Mouse (Mus musculus) MEL (cell line): ENCODE results near the gene Kctd13. TPM values are rescaled to one million over a fixed set of nuclear protein-coding genes. Genes with fewer than 3 reads are reported as not detected.
A peak's percentile ranks its signal among the peaks of the same experiment; 100 is the strongest.

Experiments used
- DNase-seq: peaks from one replicate; pipeline ENCODE4 v3.0.0; 2011; ENCODE audit warnings: low read depth, low spot score
- H3K27ac ChIP-seq: 2 replicates; pipeline ENCODE4 v1.5.1; 2012; ENCODE audit warnings: low read depth, mild to moderate bottlenecking, control low read depth, low read length, moderate library complexity; ENCODE audit not compliant: control insufficient read depth
- H3K27me3 ChIP-seq, 2 experiments: fragments of 150-350 bp in 1 of 2; sonication (generic) in 1 of 2; 2 replicates each; pipeline ENCODE4 v1.6.1; 2012; ENCODE audit warnings: low read length in 2 of 2, mild to moderate bottlenecking in 2 of 2, improper control_type of control experiment in 1 of 2, moderate library complexity in 1 of 2; ENCODE audit not compliant: insufficient read depth in 2 of 2, control insufficient read depth in 1 of 2
- H3K36me3 ChIP-seq, 2 experiments: 2 replicates each; pipeline ENCODE4 v1.6.1; 2012 to 2014; ENCODE audit warnings: low read length in 2 of 2, improper control_type of control experiment in 1 of 2, inconsistent platforms in 1 of 2, mild to moderate bottlenecking in 1 of 2; ENCODE audit not compliant: insufficient read depth in 2 of 2, control insufficient read depth in 1 of 2
- H3K4me1 ChIP-seq, 2 experiments: fragments of 150-350 bp in 1 of 2; sonication (generic) in 1 of 2; 2 replicates each; pipeline ENCODE4 v1.6.1; 2012; ENCODE audit warnings: low read length in 2 of 2, improper control_type of control experiment in 1 of 2, mild to moderate bottlenecking in 1 of 2; ENCODE audit not compliant: insufficient read depth in 2 of 2, control insufficient read depth in 1 of 2
- H3K4me3 ChIP-seq, 2 experiments: fragments of 150-350 bp in 1 of 2; sonication (generic) in 1 of 2; 2 replicates each; pipeline ENCODE4 v1.5.1; 2012; ENCODE audit warnings: low read depth in 2 of 2, low read length in 2 of 2, mild to moderate bottlenecking in 2 of 2, moderate library complexity in 2 of 2, control low read depth in 1 of 2, improper control_type of control experiment in 1 of 2; ENCODE audit not compliant: control insufficient read depth in 1 of 2, insufficient read depth in 1 of 2
- H3K79me2 ChIP-seq: 2 replicates; pipeline ENCODE4 v1.6.1; 2012; ENCODE audit warnings: mild to moderate bottlenecking, low read length, moderate library complexity; ENCODE audit not compliant: control insufficient read depth, poor library complexity, insufficient read depth
- H3K9ac ChIP-seq: 2 replicates; pipeline ENCODE4 v1.6.1; 2012; ENCODE audit warnings: low read depth, mild to moderate bottlenecking, control low read depth, low read length, moderate library complexity; ENCODE audit not compliant: control insufficient read depth, poor library complexity, severe bottlenecking
- H3K9me3 ChIP-seq: fragments of 150-350 bp; sonication (generic); replicated peaks from 2 replicates; pipeline ENCODE4 v1.6.1; 2012; ENCODE audit warnings: mild to moderate bottlenecking, low read length, improper control_type of control experiment, moderate library complexity; ENCODE audit not compliant: insufficient read depth
- E2F4 ChIP-seq: IDR thresholded peaks from 2 replicates; pipeline ENCODE4 v1.6.1; 2011; ENCODE audit warnings: low read depth, low read length, improper control_type of control experiment, borderline replicate concordance
- EP300 ChIP-seq, 2 experiments: IDR thresholded peaks; 2 replicates each; pipeline ENCODE4 v1.6.1; 2011; ENCODE audit warnings: improper control_type of control experiment in 2 of 2, low read length in 2 of 2, low read depth in 1 of 2, mild to moderate bottlenecking in 1 of 2
- ETS1 ChIP-seq: IDR thresholded peaks from 2 replicates; pipeline ENCODE4 v1.6.1; 2012; ENCODE audit warnings: low read depth, mild to moderate bottlenecking, inconsistent platforms, low read length, improper control_type of control experiment, moderate library complexity
- GATA1 ChIP-seq: IDR thresholded peaks from 2 replicates; pipeline ENCODE4 v1.6.1; 2011; ENCODE audit warnings: low read depth, low read length, improper control_type of control experiment
- KAT2A ChIP-seq: conservative IDR thresholded peaks from 2 replicates; pipeline ENCODE4 v1.6.1; 2012; ENCODE audit warnings: low read depth, low read length, improper control_type of control experiment, inconsistent platforms
- MAX ChIP-seq: IDR thresholded peaks from 2 replicates; pipeline ENCODE4 v1.6.1; 2011; ENCODE audit warnings: low read length, improper control_type of control experiment
- MAZ ChIP-seq: IDR thresholded peaks from 2 replicates; pipeline ENCODE4 v1.6.1; 2012; ENCODE audit warnings: low read depth, mild to moderate bottlenecking, inconsistent platforms, low read length, improper control_type of control experiment
- MXI1 ChIP-seq: IDR thresholded peaks from 2 replicates; pipeline ENCODE4 v1.6.1; 2011; ENCODE audit warnings: mild to moderate bottlenecking, low read depth, low read length, improper control_type of control experiment
- MYC ChIP-seq: IDR thresholded peaks from 2 replicates; pipeline ENCODE4 v1.6.1; 2011; ENCODE audit warnings: low read depth, mild to moderate bottlenecking, low read length, improper control_type of control experiment, moderate library complexity
- POLR2A ChIP-seq, 2 experiments: IDR thresholded peaks; 2 replicates each; pipeline ENCODE4 v1.6.1; 2011 to 2012; ENCODE audit warnings: low read length in 2 of 2, mild to moderate bottlenecking in 2 of 2, control low read depth in 1 of 2, improper control_type of control experiment in 1 of 2, low read depth in 1 of 2, moderate library complexity in 1 of 2; ENCODE audit not compliant: control insufficient read depth in 1 of 2, insufficient read depth in 1 of 2, poor library complexity in 1 of 2
- POLR2AphosphoS5 ChIP-seq: IDR thresholded peaks from 2 replicates; pipeline ENCODE4 v1.6.1; 2012; ENCODE audit warnings: low read depth, borderline replicate concordance, mild to moderate bottlenecking, inconsistent platforms, low read length, moderate library complexity, mixed read lengths
- SIN3A ChIP-seq: IDR thresholded peaks from 2 replicates; pipeline ENCODE4 v1.6.1; 2012; ENCODE audit warnings: low read length, improper control_type of control experiment, inconsistent platforms
- SMC3 ChIP-seq: IDR thresholded peaks from 2 replicates; pipeline ENCODE4 v1.6.1; 2011; ENCODE audit warnings: low read depth, low read length, improper control_type of control experiment
- TBP ChIP-seq: IDR thresholded peaks from 2 replicates; pipeline ENCODE4 v1.8.0; 2011; ENCODE audit warnings: low read depth, low read length, improper control_type of control experiment
- ZKSCAN1 ChIP-seq: IDR thresholded peaks from 2 replicates; pipeline ENCODE4 v1.6.1; 2012; ENCODE audit warnings: low read depth, mild to moderate bottlenecking, inconsistent platforms, low read length, improper control_type of control experiment, moderate library complexity
- ZNF384 ChIP-seq: IDR thresholded peaks from 2 replicates; pipeline ENCODE4 v1.6.1; 2012; ENCODE audit warnings: low read depth, mild to moderate bottlenecking, inconsistent platforms, low read length, improper control_type of control experiment
- polyA plus RNA-seq, 2 experiments: library from polyadenylated mRNA; stranded (reverse) in 1 of 2; unstranded in 1 of 2; fragments of >175 nt in 1 of 2; fragments of >200 nt in 1 of 2; gene quantifications; 2 replicates each; pipeline versions ENCODE4 v1.2.1 to v1.2.4; 2012; ENCODE audit warnings: low replicate concordance in 2 of 2, low read depth in 1 of 2; ENCODE audit not compliant: insufficient read length in 2 of 2, insufficient read depth in 1 of 2, missing spikeins in 1 of 2
- total RNA-seq: library from RNA; depleted of rRNA; stranded (reverse); fragments of 300-350 nt; gene quantifications from 2 replicates; pipeline ENCODE4 v1.2.3, GENCODE M21; 2012

Gene Kctd13
- total and polyA plus RNA-seq, 3 experiments, result 17.7 to 26.2 TPM; not detected in 1

GRCm38 (mm10) chr7:126929046-126929445 is 367 bp downstream of the Kctd13 start:
- H3K4me1 ChIP-seq, result peaks cover 17 to 27% of the 10 kb centered on the region in 2 experiments
- peak overlapping the region; percentile 79 for H3K27ac ChIP-seq
- peak; percentile 66 for DNase-seq
- H3K27me3 ChIP-seq, result no peaks in the 10 kb centered on the region
- H3K9ac ChIP-seq, result peak overlapping the region; percentile 99
- TF ChIP-seq POLR2AphosphoS5 (no peak), TBP (0 out of 2 replicates have a peak, but pooled peaks have one; percentile 37), MYC (peak; percentile 82; the same call in 1 of the 2 replicates), SIN3A (peak; percentile 31; the same call in 1 of the 2 replicates), MXI1 (peak; percentile 89), MAX (peak; percentile 67), GATA1 (no peak), MAZ (0 out of 2 replicates have a peak, but pooled peaks have one; percentile 29)
- H3K36me3 ChIP-seq, result peaks cover 0 to 20% of the 10 kb centered on the region in 2 experiments; a peak in 2 of 4 replicates
- H3K9me3 ChIP-seq, result no peaks in the 10 kb centered on the region
- peak overlapping the region; percentile 85 to 99 for H3K4me3 ChIP-seq
- peaks cover 14% of the 10 kb centered on the region for H3K79me2 ChIP-seq

GRCm38 (mm10) chr7:126932652-126933051 is 4.0 kb downstream of the Kctd13 start:
- Histone ChIP-seq H3K9me3 (no peaks in the 10 kb centered on the region), H3K4me1 (peaks cover 5 to 9% of the 10 kb centered on the region in 2 experiments), H3K27me3 (no peaks in the 10 kb centered on the region), H3K79me2 (peaks cover 14% of the 10 kb centered on the region), H3K4me3 (no peak overlapping the region), H3K27ac (no peak overlapping the region), H3K36me3 (peaks cover 5 to 18% of the 10 kb centered on the region in 2 experiments), H3K9ac (no peak overlapping the region)
- no peak for DNase-seq
- no peak for TF ChIP-seq EP300 (IDR thresholded peaks at IDR 0.05; ENCODE audit: low read depth in 1 of 2, low read length in 2 of 2)
- no peak for TF ChIP-seq MYC
- TF ChIP-seq SMC3, result no peak
- TF ChIP-seq POLR2A (IDR thresholded peaks at IDR 0.05; ENCODE audit: control insufficient read depth in 1 of 2, insufficient read depth in 1 of 2, low read depth in 1 of 2, low read length in 2 of 2, poor library complexity in 1 of 2), result no peak
- no peak for TF ChIP-seq ZNF384
- TF ChIP-seq KAT2A, result no peak
- no peak for TF ChIP-seq E2F4
- no peak for TF ChIP-seq POLR2AphosphoS5
- TF ChIP-seq ZKSCAN1, result no peak

GRCm38 (mm10) chr7:126941171-126941570 is 12.5 kb downstream of the Kctd13 start:
- H3K9me3 ChIP-seq, result no peaks in the 10 kb centered on the region
- peaks cover 0 to 14% of the 10 kb centered on the region in 2 experiments; a peak in 2 of 4 replicates for H3K36me3 ChIP-seq
- TF ChIP-seq ETS1 (0 out of 2 replicates have a peak, but pooled peaks have one; percentile 15), GATA1 (no peak)
- TF ChIP-seq, all 39 proteins: peak for 1
- H3K4me3 ChIP-seq, result no peak overlapping the region
- H3K27me3 ChIP-seq, result no peaks in the 10 kb centered on the region
- H3K27ac ChIP-seq, result no peak overlapping the region
- H3K4me1 ChIP-seq, result no peaks in the 10 kb centered on the region
- H3K79me2 ChIP-seq, result no peaks in the 10 kb centered on the region
- no peak overlapping the region for H3K9ac ChIP-seq
- peak; percentile 37 for DNase-seq
